Comparison of ENCODE assay signal across 24 mouse cellular contexts in the genomic region with DNA sequence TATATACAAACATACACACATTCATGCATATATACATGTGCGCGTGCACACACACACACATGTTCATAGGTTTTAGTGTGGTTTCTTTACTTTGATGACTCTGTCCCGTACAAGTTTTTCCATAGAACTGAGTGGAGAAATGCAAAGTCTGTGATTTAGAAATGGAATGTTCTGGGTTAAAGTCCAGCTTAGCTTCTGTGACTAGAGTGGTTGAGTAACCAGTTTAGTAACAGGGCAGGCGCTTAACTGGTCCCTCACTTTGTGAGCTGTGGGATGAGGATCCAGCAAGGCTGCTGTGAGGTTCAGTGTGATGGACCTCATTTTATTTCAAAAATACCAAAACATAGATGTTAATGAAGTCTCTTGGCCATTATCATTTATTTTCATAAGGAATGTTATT.
DNase-seq lines count a peak whose midpoint lies in the region; ATAC-seq lines count a peak whose summit lies in the region.
"Had no signal": no experiment of that assay in that cellular context is flagged by ENCODE, and none has a peak within 500 bp of the region (broad histone marks: within the 10 kb centered on the region; RNA-seq: fewer than 3 reads in every experiment).

No protein-coding gene starts in this region.

- peak; percentile 68 for ATAC-seq in liver, embryonic 16.5 days (ENCODE audit: low read depth)
- ATAC-seq: activated CD4-positive, CD25-positive, alpha-beta regulatory T cell, adult 4 months; CD4-positive, CD25-positive, alpha-beta regulatory T cell, adult 4 months; forebrain, embryonic 13.5 days; forebrain, embryonic 15.5 days; Patski had no signal

- no peaks in the 10 kb centered on the region for H3K4me1 ChIP-seq in liver, embryonic 16.5 days (ENCODE audit: control insufficient read depth, low read depth, low read length)
- H3K4me1 ChIP-seq: forebrain, embryonic 13.5 days; forebrain, embryonic 15.5 days had no signal

- H3K9me3 ChIP-seq in liver, embryonic 16.5 days (replicated peaks; ENCODE audit: control insufficient read depth, low read length), result no peaks in the 10 kb centered on the region
- H3K9me3 ChIP-seq: embryonic facial prominence, embryonic 10.5 days; embryonic facial prominence, embryonic 12.5 days; forebrain, embryonic 13.5 days; forebrain, embryonic 15.5 days; G1E had no signal

- H3K27ac ChIP-seq in liver, embryonic 16.5 days (ENCODE audit: low read length), result no peak overlapping the region
- H3K27ac ChIP-seq: embryonic facial prominence, embryonic 10.5 days; embryonic facial prominence, embryonic 12.5 days; forebrain, embryonic 13.5 days; forebrain, embryonic 15.5 days had no signal

- 75% methylated on average over 4 of the region's 4 CpGs for WGBS in liver, embryonic 16.5 days (ENCODE audit: insufficient replicate concordance)

- no peak overlapping the region for H3K9ac ChIP-seq in liver, embryonic 16.5 days (ENCODE audit: low read depth, low read length)
- H3K9ac ChIP-seq: embryonic facial prominence, embryonic 12.5 days; forebrain, embryonic 13.5 days; forebrain, embryonic 15.5 days had no signal

- no peaks in the 10 kb centered on the region for H3K36me3 ChIP-seq in liver, embryonic 16.5 days (ENCODE audit: control insufficient read depth, insufficient read depth)
- H3K36me3 ChIP-seq: forebrain, embryonic 15.5 days had no signal

- no peak overlapping the region for H3K4me2 ChIP-seq in liver, embryonic 16.5 days (ENCODE audit: low read depth, low read length)
- H3K4me2 ChIP-seq: embryonic facial prominence, embryonic 12.5 days; forebrain, embryonic 13.5 days; forebrain, embryonic 15.5 days had no signal

- intact Hi-C loops in heart, postnatal 36 days (cut with DNase I), result no loop called here

- peak; percentile 25 for DNase-seq in heart, adult 11 months
- DNase-seq in heart, postnatal 36 days, result no peak
- DNase-seq in kidney, adult 9 months, result peak; percentile 21
- no peak for DNase-seq in kidney, postnatal 14 days
- no peak for DNase-seq in liver
- DNase-seq: adrenal gland, adult 8-10 months; adrenal gland, postnatal 14 days; adrenal gland, postnatal 36 days; B cell, adult 2 months; cerebellum, adult 11-12 months; cerebellum, adult 2 months; cerebellum, adult 9-10 months; cerebellum, postnatal 10 days; cerebellum, postnatal 25 days had no signal

- H3K4me3 ChIP-seq in liver, embryonic 16.5 days (ENCODE audit: low read depth, low read length), result no peak overlapping the region
- H3K4me3 ChIP-seq: embryonic facial prominence, embryonic 10.5 days; embryonic facial prominence, embryonic 12.5 days; forebrain, embryonic 13.5 days; forebrain, embryonic 15.5 days had no signal

- H3K27me3 ChIP-seq in liver, embryonic 16.5 days (ENCODE audit: control insufficient read depth, insufficient read depth, low read depth, low read length), result no peaks in the 10 kb centered on the region
- H3K27me3 ChIP-seq: CH12.LX; embryonic facial prominence, embryonic 12.5 days; forebrain, embryonic 13.5 days; forebrain, embryonic 15.5 days; Patski had no signal

Comparison
In these comparisons a context has a peak if more than half of its experiments do, and no peak if none do; other contexts are left out.
1. DNase-seq: peak in heart, adult 11 months (single experiment) and kidney, adult 9 months (single experiment); none in heart, postnatal 36 days (0 of 2), kidney, postnatal 14 days (single experiment) and liver (single experiment).